Mouse (Mus musculus) limb, embryonic 13.5 days (tissue): ENCODE data around the gene Dnaaf1. TPM values are rescaled to one million over a fixed set of nuclear protein-coding genes. Genes with fewer than 3 reads are reported as not detected.

Experiments
- ATAC-seq: fragments of 200-750 bp; cut with Nextera tagmentation; 2 replicates; pipeline ENCODE4 v1.8.0; 2017; ENCODE audit warnings: low read depth, moderate number of reproducible peaks, moderate TSS enrichment; ENCODE audit not compliant: low FRiP score
- H3K27ac ChIP-seq: fragments of 300-500 bp; sonication (generic); 2 replicates; pipeline ENCODE4 v1.5.1; 2015; ENCODE audit warnings: inconsistent platforms, mild to moderate bottlenecking, moderate library complexity
- H3K27me3 ChIP-seq: fragments of 300-500 bp; sonication (generic); 2 replicates; pipeline ENCODE4 v1.6.1; 2015; ENCODE audit warnings: mild to moderate bottlenecking, inconsistent platforms
- H3K36me3 ChIP-seq: fragments of 300-500 bp; sonication (generic); 2 replicates; pipeline ENCODE4 v1.6.1; 2015; ENCODE audit warnings: inconsistent platforms, mild to moderate bottlenecking, moderate library complexity
- H3K4me1 ChIP-seq: fragments of 300-500 bp; sonication (generic); 2 replicates; pipeline ENCODE4 v1.6.1; 2015; ENCODE audit warnings: inconsistent platforms
- H3K4me2 ChIP-seq: fragments of 300-500 bp; sonication (generic); replicated peaks from 2 replicates; pipeline ENCODE4 v1.6.1; 2015; ENCODE audit warnings: inconsistent platforms, mild to moderate bottlenecking, moderate library complexity
- H3K4me3 ChIP-seq: fragments of 300-500 bp; sonication (generic); 2 replicates; pipeline ENCODE4 v1.5.1; 2015; ENCODE audit warnings: moderate library complexity, mild to moderate bottlenecking, inconsistent platforms
- H3K9ac ChIP-seq: fragments of 300-500 bp; sonication (generic); 2 replicates; pipeline ENCODE4 v1.6.1; 2015; ENCODE audit warnings: mild to moderate bottlenecking, inconsistent platforms
- H3K9me3 ChIP-seq: fragments of 300-500 bp; sonication (generic); 2 replicates; pipeline ENCODE4 v1.6.1; 2016; ENCODE audit warnings: inconsistent platforms
- WGBS: fragments of 180-500 bp; shearing (Covaris S2); methylation state at CpG from one replicate; pipeline ENCODE4 v1.1.7; 2015; 5-methylcytosine and 5-hydroxymethylcytosine counted together
- polyA plus RNA-seq: library from polyadenylated mRNA; unstranded; fragments of >200 nt; fragmentation: Nextera tagmentation; extraction: Ambion mirVana; gene quantifications from 2 replicates; pipeline ENCODE4 v1.2.1, GENCODE M21; 2015

The Dnaaf1 gene
- polyA plus RNA-seq, 1 experiment from 2014 or later = 0.11 TPM

- no peak for ATAC-seq
- no peak overlapping the region for H3K4me2 ChIP-seq
- no peaks in the 10 kb centered on the region for H3K4me1 ChIP-seq
- no peak overlapping the region for H3K4me3 ChIP-seq
- 66% methylated on average over 14 of the region's 14 CpGs for WGBS
- H3K9ac ChIP-seq = no peak overlapping the region
- H3K27me3 ChIP-seq = no peaks in the 10 kb centered on the region
- no peak overlapping the region for H3K27ac ChIP-seq
- no peaks in the 10 kb centered on the region for H3K36me3 ChIP-seq
- no peaks in the 10 kb centered on the region for H3K9me3 ChIP-seq
These were observed 40.1 kb downstream of the Dnaaf1 start for GRCm38 (mm10) chr8:119615096-119615495.

- Histone ChIP-seq H3K4me1 (no peaks in the 10 kb centered on the region), H3K36me3 (no peaks in the 10 kb centered on the region), H3K9me3 (no peaks in the 10 kb centered on the region), H3K4me2 (no peak overlapping the region), H3K27ac (no peak overlapping the region), H3K27me3 (no peaks in the 10 kb centered on the region), H3K4me3 (no peak overlapping the region), H3K9ac (no peak overlapping the region)
- 73% methylated on average over 7 of the region's 7 CpGs for WGBS
- ATAC-seq = no peak
These were observed 41.3 kb downstream of the Dnaaf1 start for GRCm38 (mm10) chr8:119616358-119616757.

GRCm38 (mm10) chr8:119616811-119617210 is 41.8 kb downstream of the Dnaaf1 start:
- Histone ChIP-seq H3K4me1 (no peaks in the 10 kb centered on the region), H3K4me2 (no peak overlapping the region), H3K27ac (no peak overlapping the region), H3K9me3 (no peaks in the 10 kb centered on the region), H3K36me3 (no peaks in the 10 kb centered on the region), H3K27me3 (no peaks in the 10 kb centered on the region), H3K9ac (no peak overlapping the region), H3K4me3 (no peak overlapping the region)
- WGBS = 91% methylated on average over 4 of the region's 4 CpGs
- no peak for ATAC-seq

GRCm38 (mm10) chr8:119617586-119617985 is 42.6 kb downstream of the Dnaaf1 start:
- no peaks in the 10 kb centered on the region for H3K27me3 ChIP-seq
- WGBS = 88% methylated on average over 5 of the region's 5 CpGs
- no peak overlapping the region for H3K4me3 ChIP-seq
- H3K36me3 ChIP-seq = no peaks in the 10 kb centered on the region
- no peak for ATAC-seq
- no peaks in the 10 kb centered on the region for H3K9me3 ChIP-seq
- H3K4me1 ChIP-seq = no peaks in the 10 kb centered on the region
- no peak overlapping the region for H3K27ac ChIP-seq
- H3K9ac ChIP-seq = no peak overlapping the region
- H3K4me2 ChIP-seq = no peak overlapping the region

GRCm38 (mm10) chr8:119618887-119619286 is 43.9 kb downstream of the Dnaaf1 start:
- Histone ChIP-seq H3K9ac (no peak overlapping the region), H3K4me2 (no peak overlapping the region), H3K36me3 (no peaks in the 10 kb centered on the region), H3K27me3 (no peaks in the 10 kb centered on the region), H3K4me1 (no peaks in the 10 kb centered on the region), H3K9me3 (no peaks in the 10 kb centered on the region), H3K27ac (no peak overlapping the region), H3K4me3 (no peak overlapping the region)
- no peak for ATAC-seq
- 75% methylated on average over 5 of the region's 5 CpGs for WGBS

GRCm38 (mm10) chr8:119620116-119620840 is 45.2 kb downstream of the Dnaaf1 start:
- Histone ChIP-seq H3K9me3 (no peaks in the 10 kb centered on the region), H3K4me2 (no peak overlapping the region), H3K36me3 (no peaks in the 10 kb centered on the region), H3K9ac (no peak overlapping the region), H3K4me3 (no peak overlapping the region), H3K27me3 (no peaks in the 10 kb centered on the region), H3K4me1 (no peaks in the 10 kb centered on the region), H3K27ac (no peak overlapping the region)
- ATAC-seq = no peak
- WGBS = 64% methylated on average over 6 of the region's 6 CpGs

- H3K4me2 ChIP-seq = no peak overlapping the region
- H3K9me3 ChIP-seq = no peaks in the 10 kb centered on the region
- H3K9ac ChIP-seq = no peak overlapping the region
- WGBS = 86% methylated on average over 14 of the region's 14 CpGs
- H3K4me3 ChIP-seq = no peak overlapping the region
- H3K27ac ChIP-seq = no peak overlapping the region
- H3K36me3 ChIP-seq = no peaks in the 10 kb centered on the region
- no peak for ATAC-seq
- H3K27me3 ChIP-seq = no peaks in the 10 kb centered on the region
- no peaks in the 10 kb centered on the region for H3K4me1 ChIP-seq
These were observed 45.9 kb downstream of the Dnaaf1 start for GRCm38 (mm10) chr8:119620848-119621465.

- 39% methylated on average over 4 of the region's 4 CpGs for WGBS
- no peaks in the 10 kb centered on the region for H3K27me3 ChIP-seq
These were observed 47.5 kb downstream of the Dnaaf1 start for GRCm38 (mm10) chr8:119622555-119622954.

GRCm38 (mm10) chr8:119623061-119623460 is 48.0 kb downstream of the Dnaaf1 start:
- Histone ChIP-seq H3K36me3 (no peaks in the 10 kb centered on the region), H3K9ac (no peak overlapping the region), H3K4me3 (no peak overlapping the region), H3K27ac (no peak overlapping the region), H3K9me3 (no peaks in the 10 kb centered on the region), H3K4me2 (no peak overlapping the region), H3K4me1 (peaks cover 6% of the 10 kb centered on the region), H3K27me3 (no peaks in the 10 kb centered on the region)
- no peak for ATAC-seq
- 91% methylated on average over 8 of the region's 8 CpGs for WGBS

More at GRCm38 (mm10) chr8:119622555-119622954, 47.5 kb downstream of the Dnaaf1 start:
- peaks cover under 1% of the 10 kb centered on the region; the same call in 1 of the 2 replicates for H3K4me1 ChIP-seq
- H3K9me3 ChIP-seq = no peaks in the 10 kb centered on the region
- no peak overlapping the region for H3K4me2 ChIP-seq
- H3K27ac ChIP-seq = no peak overlapping the region
- no peak overlapping the region for H3K4me3 ChIP-seq
- H3K36me3 ChIP-seq = no peaks in the 10 kb centered on the region
- no peak for ATAC-seq
- H3K9ac ChIP-seq = no peak overlapping the region

GRCm38 (mm10) chr8:119623744-119624143 is 48.7 kb downstream of the Dnaaf1 start:
- no peak for ATAC-seq
- WGBS = 60% methylated on average over 1 of the region's 1 CpGs

GRCm38 (mm10) chr8:119624916-119625315 is 49.9 kb downstream of the Dnaaf1 start:
- ATAC-seq = no peak
- Histone ChIP-seq H3K4me1 (peaks cover 9% of the 10 kb centered on the region), H3K36me3 (no peaks in the 10 kb centered on the region), H3K9ac (no peak overlapping the region), H3K27me3 (no peaks in the 10 kb centered on the region), H3K27ac (no peak overlapping the region), H3K9me3 (no peaks in the 10 kb centered on the region), H3K4me3 (no peak overlapping the region), H3K4me2 (no peak overlapping the region)
- WGBS = 94% methylated on average over 7 of the region's 7 CpGs

More at GRCm38 (mm10) chr8:119623744-119624143, 48.7 kb downstream of the Dnaaf1 start:
- no peak overlapping the region for H3K4me2 ChIP-seq
- no peak overlapping the region for H3K9ac ChIP-seq
- H3K27me3 ChIP-seq = no peaks in the 10 kb centered on the region
- no peak overlapping the region for H3K27ac ChIP-seq
- H3K4me1 ChIP-seq = peaks cover 9% of the 10 kb centered on the region
- no peak overlapping the region for H3K4me3 ChIP-seq
- H3K9me3 ChIP-seq = no peaks in the 10 kb centered on the region
- H3K36me3 ChIP-seq = no peaks in the 10 kb centered on the region

- H3K4me2 ChIP-seq = no peak overlapping the region
- H3K9ac ChIP-seq = no peak overlapping the region
- no peaks in the 10 kb centered on the region for H3K9me3 ChIP-seq
- no peak overlapping the region for H3K27ac ChIP-seq
- no peak overlapping the region for H3K4me3 ChIP-seq
- 86% methylated on average over 22 of the region's 22 CpGs for WGBS
- no peaks in the 10 kb centered on the region for H3K36me3 ChIP-seq
- H3K4me1 ChIP-seq = peaks cover 9% of the 10 kb centered on the region
- no peak for ATAC-seq
- H3K27me3 ChIP-seq = no peaks in the 10 kb centered on the region
These were observed 50.8 kb downstream of the Dnaaf1 start for GRCm38 (mm10) chr8:119625788-119626187.
